Mouse (Mus musculus) limb, embryonic 10.5 days (tissue): Measurements from ENCODE around the gene Inava. TPM values are rescaled to one million over a fixed set of nuclear protein-coding genes. Genes with fewer than 3 reads are reported as not detected.
A peak's percentile ranks its signal among the peaks of the same experiment; 100 is the strongest.

ENCODE experiments used
- DNase-seq: peaks from one replicate; pipeline ENCODE4 v3.0.0-alpha.2; 2017; ENCODE audit warnings: low spot score
- H3K27ac ChIP-seq: fragments of 300-500 bp; sonication (generic); 2 replicates; pipeline ENCODE4 v1.5.1; 2016; ENCODE audit warnings: mild to moderate bottlenecking
- H3K27me3 ChIP-seq: fragments of 300-500 bp; sonication (generic); 2 replicates; pipeline ENCODE4 v1.6.1; 2016; ENCODE audit warnings: low read depth, mild to moderate bottlenecking; ENCODE audit not compliant: poor library complexity, severe bottlenecking
- H3K36me3 ChIP-seq: fragments of 300-500 bp; sonication (generic); 2 replicates; pipeline ENCODE4 v1.6.1; 2016; ENCODE audit warnings: mild to moderate bottlenecking, moderate library complexity
- H3K4me1 ChIP-seq: fragments of 300-500 bp; sonication (generic); 2 replicates; pipeline ENCODE4 v1.6.1; 2016
- H3K4me3 ChIP-seq: fragments of 300-500 bp; sonication (generic); 2 replicates; pipeline ENCODE4 v1.5.1; 2016; ENCODE audit warnings: mild to moderate bottlenecking, moderate library complexity
- H3K9me3 ChIP-seq: fragments of 300-500 bp; sonication (generic); replicated peaks from 2 replicates; pipeline ENCODE4 v1.6.1; 2016; ENCODE audit warnings: mild to moderate bottlenecking
- WGBS: fragments of 180-500 bp; shearing (Covaris S2); methylation state at CpG from one replicate; pipeline ENCODE4 v1.1.7; 2016; 5-methylcytosine and 5-hydroxymethylcytosine counted together
- polyA plus RNA-seq: library from polyadenylated mRNA; unstranded; fragments of >200 nt; fragmentation: Nextera tagmentation; extraction: Ambion mirVana; gene quantifications from 2 replicates; pipeline ENCODE4 v1.2.1, GENCODE M21; 2016

The Inava gene
- polyA plus RNA-seq: 23.6 and 29.2 TPM in 2 replicates

- WGBS: 1% methylated on average over 50 of the region's 51 CpGs
- peak within 1 kb of the TSS; percentile 95 for H3K27ac ChIP-seq
- peaks cover 48% of the 10 kb centered on the region for H3K4me1 ChIP-seq
- no peaks in the 10 kb centered on the region for H3K9me3 ChIP-seq
- peak; percentile 90 for DNase-seq
- no peaks in the 10 kb centered on the region for H3K27me3 ChIP-seq
- H3K36me3 ChIP-seq: no peaks in the 10 kb centered on the region
- H3K4me3 ChIP-seq: peak within 1 kb of the TSS; percentile 79
Measured at GRCm38 (mm10) chr1:136233892-136234594, at the start of gene Inava. Gene Inava (minus strand): TSS chr1:136234264.

DNA sequence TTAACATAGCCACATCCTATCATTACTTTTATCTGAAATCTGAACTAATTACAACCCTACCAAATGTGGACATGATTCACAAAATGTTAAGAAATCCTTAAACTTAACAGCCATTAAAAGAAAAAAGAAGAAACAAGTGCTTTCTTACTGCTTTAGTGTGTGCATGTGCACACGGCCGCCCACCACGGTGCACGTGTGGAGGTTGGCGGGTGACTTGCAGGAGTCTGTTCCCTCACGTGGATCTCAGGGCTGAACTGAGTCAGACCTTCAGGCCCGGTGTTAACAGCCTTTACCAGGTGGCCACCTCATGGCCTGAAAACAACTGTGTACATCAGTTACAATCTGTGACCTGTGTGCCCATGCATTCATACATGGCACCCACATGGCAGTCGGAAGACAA, 43.3 kb upstream of the Inava start:
- Histone ChIP-seq H3K4me1 (no peaks in the 10 kb centered on the region), H3K27ac (no peak overlapping the region), H3K27me3 (no peaks in the 10 kb centered on the region), H3K9me3 (no peaks in the 10 kb centered on the region), H3K4me3 (no peak overlapping the region), H3K36me3 (peaks cover 99% of the 10 kb centered on the region)
- WGBS: 89% methylated on average over 8 of the region's 8 CpGs
- DNase-seq: no peak

DNA sequence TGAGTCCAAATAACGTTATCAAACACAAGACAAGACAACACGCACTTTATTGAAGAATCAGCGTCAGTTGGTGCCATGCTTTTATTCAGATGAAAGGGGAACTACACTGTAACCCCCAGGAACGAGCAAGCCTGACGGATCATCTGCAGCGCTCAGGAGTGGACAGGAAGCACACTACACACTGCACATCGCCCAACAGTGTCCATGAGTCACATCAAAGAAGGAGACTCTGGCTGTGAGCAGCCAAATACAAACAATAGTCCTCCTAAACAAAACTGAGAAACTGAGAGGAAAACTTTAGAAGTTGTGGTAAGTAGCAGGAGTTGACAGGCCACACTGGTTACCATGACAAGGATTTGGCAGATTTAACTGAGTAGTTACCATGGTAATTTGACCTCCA, 34.2 kb upstream of the Inava start:
- Histone ChIP-seq H3K27me3 (peaks cover 6% of the 10 kb centered on the region; the same call in 1 of the 2 replicates), H3K9me3 (no peaks in the 10 kb centered on the region), H3K36me3 (peaks cover 49% of the 10 kb centered on the region), H3K4me3 (no peak overlapping the region), H3K27ac (no peak overlapping the region), H3K4me1 (no peaks in the 10 kb centered on the region)
- no peak for DNase-seq
- 88% methylated on average over 7 of the region's 7 CpGs for WGBS

GRCm38 (mm10) chr1:136266127-136266526, 32.1 kb upstream of the Inava start:
- Histone ChIP-seq H3K36me3 (peaks cover 28% of the 10 kb centered on the region), H3K4me3 (no peak overlapping the region), H3K27me3 (peaks cover 27% of the 10 kb centered on the region), H3K9me3 (no peaks in the 10 kb centered on the region), H3K4me1 (no peaks in the 10 kb centered on the region), H3K27ac (no peak overlapping the region)
- no peak for DNase-seq
- 52% methylated on average over 6 of the region's 6 CpGs for WGBS

DNA sequence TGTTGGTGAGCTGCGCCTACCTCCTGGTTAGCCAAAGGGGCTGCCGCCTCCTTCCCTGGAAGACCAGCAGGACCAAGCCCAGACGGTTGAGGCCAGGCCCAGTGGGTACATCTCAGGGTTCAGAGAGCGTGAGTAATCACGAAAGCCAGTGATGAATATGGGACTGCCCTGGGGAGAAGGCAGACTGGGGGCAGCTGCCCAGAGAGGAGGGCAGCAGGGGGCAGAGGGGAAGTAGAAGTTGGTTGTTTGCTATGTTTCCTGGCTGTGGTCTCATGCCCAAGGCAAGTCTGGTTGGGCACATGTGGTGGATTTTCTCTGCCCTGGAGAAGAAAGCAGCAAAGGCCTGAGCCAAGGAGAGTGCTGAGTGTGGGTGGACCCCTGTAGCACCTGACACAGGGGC, 29.3 kb upstream of the Inava start:
- H3K9me3 ChIP-seq: no peaks in the 10 kb centered on the region
- H3K27ac ChIP-seq: no peak overlapping the region
- DNase-seq: no peak
- peaks cover 54% of the 10 kb centered on the region for H3K27me3 ChIP-seq
- H3K4me3 ChIP-seq: no peak overlapping the region
- peaks cover 15% of the 10 kb centered on the region for H3K4me1 ChIP-seq
- peaks cover 6% of the 10 kb centered on the region for H3K36me3 ChIP-seq
- 86% methylated on average over 5 of the region's 5 CpGs for WGBS

DNA sequence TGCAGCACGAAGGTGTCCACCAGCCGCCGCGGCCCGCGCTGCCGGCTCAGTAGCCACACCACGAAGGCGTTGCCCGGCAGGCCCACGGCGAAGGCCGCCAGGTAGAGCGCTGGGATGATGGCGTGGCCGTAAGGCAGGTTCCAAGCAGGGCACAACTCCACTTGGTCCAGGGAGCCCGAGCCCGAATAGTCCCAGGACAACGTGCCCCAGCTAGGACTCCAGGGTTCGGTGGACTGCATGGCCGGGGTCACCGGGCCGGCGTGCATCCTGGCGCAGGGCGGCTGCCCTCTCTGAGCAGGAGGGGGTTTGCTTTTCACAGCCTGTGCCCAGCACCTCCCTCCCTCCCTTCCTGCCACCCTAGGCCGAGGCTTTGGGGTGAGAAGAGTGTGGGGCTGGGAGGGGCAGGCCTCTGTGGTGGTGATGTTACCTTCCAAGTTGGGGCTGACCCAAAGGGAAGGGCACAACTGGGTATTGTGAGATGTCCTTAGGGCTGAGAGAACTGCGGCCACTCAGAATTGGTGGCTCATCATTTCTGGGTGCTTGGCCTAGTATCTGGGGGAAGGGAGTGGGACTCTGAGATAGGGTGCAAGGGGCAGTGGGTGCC, 26.7 kb upstream of the Inava start, which contains the start of gene Gpr25:
Gene Gpr25 (minus strand): TSS at position 239 of the 604 bp plus-strand sequence.
- Histone ChIP-seq H3K4me1 (peaks cover 18% of the 10 kb centered on the region), H3K4me3 (peak within 1 kb of the TSS; percentile 66), H3K27me3 (peaks cover 80% of the 10 kb centered on the region), H3K9me3 (no peaks in the 10 kb centered on the region), H3K27ac (peak within 1 kb of the TSS; percentile 75), H3K36me3 (no peaks in the 10 kb centered on the region)
- DNase-seq: no peak
- 10% methylated on average over 28 of the region's 28 CpGs for WGBS

- H3K27ac ChIP-seq: peak overlapping the region; percentile 75
- no peaks in the 10 kb centered on the region for H3K36me3 ChIP-seq
- DNase-seq: peak; percentile 73
- peaks cover 87% of the 10 kb centered on the region for H3K27me3 ChIP-seq
- H3K4me1 ChIP-seq: peaks cover 25% of the 10 kb centered on the region
- no peaks in the 10 kb centered on the region for H3K9me3 ChIP-seq
- peak overlapping the region; percentile 66 for H3K4me3 ChIP-seq
- WGBS: 2% methylated on average over 95 of the region's 95 CpGs
Measured at GRCm38 (mm10) chr1:136259893-136260634, 26.0 kb upstream of the Inava start.

DNA sequence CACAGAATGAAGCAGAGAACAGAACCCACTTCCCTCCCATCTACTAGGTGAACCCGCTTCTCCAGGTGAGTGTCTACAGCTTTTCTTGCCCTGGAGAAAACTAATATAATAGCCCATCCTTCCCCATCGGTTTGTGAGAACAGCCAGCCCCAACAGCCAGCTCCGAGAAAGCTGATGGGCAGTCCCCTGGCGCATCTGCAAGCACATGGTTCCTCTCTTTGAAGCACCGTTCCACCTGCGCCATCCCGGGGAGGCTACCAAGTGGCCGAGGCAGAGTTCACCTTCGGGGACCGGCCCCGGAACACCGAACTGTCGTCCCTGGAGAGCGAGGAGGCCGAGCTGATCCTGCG, 25.5 kb upstream of the Inava start:
- H3K27me3 ChIP-seq: peaks cover 89% of the 10 kb centered on the region
- no peak overlapping the region for H3K27ac ChIP-seq
- peak overlapping the region; percentile 66 for H3K4me3 ChIP-seq
- 3% methylated on average over 16 of the region's 16 CpGs for WGBS
- peaks cover 27% of the 10 kb centered on the region for H3K4me1 ChIP-seq
- H3K36me3 ChIP-seq: no peaks in the 10 kb centered on the region
- no peak for DNase-seq
- no peaks in the 10 kb centered on the region for H3K9me3 ChIP-seq

DNA sequence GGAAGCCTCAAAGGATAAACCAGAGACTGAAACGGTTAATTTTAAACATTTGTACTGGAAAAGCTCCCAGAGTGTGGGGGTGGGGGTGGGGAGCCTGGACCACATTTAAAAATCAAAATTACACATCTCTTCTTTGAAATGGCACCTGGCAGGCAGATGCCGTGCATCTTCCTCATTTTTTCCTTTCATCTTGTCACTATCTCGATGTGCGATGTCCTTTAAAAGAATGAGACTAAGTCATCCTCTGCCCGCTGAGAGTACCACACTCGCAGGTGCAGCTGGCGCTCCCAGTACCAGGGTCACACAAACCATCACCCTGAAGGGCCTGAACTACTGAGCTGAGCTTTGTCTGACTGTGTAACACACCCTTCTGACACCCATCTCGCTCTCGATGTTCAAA, 24.4 kb upstream of the Inava start:
- H3K36me3 ChIP-seq: no peaks in the 10 kb centered on the region
- no peak overlapping the region for H3K27ac ChIP-seq
- no peaks in the 10 kb centered on the region for H3K9me3 ChIP-seq
- H3K27me3 ChIP-seq: peaks cover 86% of the 10 kb centered on the region
- no peak overlapping the region for H3K4me3 ChIP-seq
- H3K4me1 ChIP-seq: peaks cover 27% of the 10 kb centered on the region
- DNase-seq: no peak
- 79% methylated on average over 9 of the region's 9 CpGs for WGBS

- no peak for DNase-seq
- Histone ChIP-seq H3K27me3 (peaks cover 58% of the 10 kb centered on the region), H3K27ac (no peak overlapping the region), H3K4me1 (peaks cover 24% of the 10 kb centered on the region), H3K4me3 (no peak overlapping the region), H3K9me3 (no peaks in the 10 kb centered on the region), H3K36me3 (no peaks in the 10 kb centered on the region)
- WGBS: 35% methylated on average over 8 of the region's 8 CpGs
Measured at GRCm38 (mm10) chr1:136255657-136256056, 21.6 kb upstream of the Inava start.

DNA sequence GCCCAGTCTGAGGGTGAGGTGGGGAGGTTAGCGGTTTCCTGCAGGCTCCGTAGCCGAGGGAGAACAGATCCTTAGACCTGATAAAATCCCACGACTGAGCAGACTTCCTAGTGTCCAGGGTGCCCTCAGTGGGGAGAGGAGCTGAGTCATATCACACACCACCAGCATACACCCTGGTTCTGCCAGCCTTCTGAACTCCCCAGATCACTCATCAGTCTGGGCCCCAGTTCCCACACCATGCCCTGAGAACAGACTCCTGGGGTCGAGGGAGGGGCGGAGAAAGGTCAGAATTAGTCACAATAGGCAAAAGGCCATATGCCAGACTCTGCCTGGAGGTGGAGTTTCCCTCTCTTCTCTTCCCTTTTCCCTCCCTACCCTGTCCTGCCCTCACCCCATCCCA, 21.1 kb upstream of the Inava start:
- no peak overlapping the region for H3K27ac ChIP-seq
- H3K4me3 ChIP-seq: no peak overlapping the region
- H3K36me3 ChIP-seq: no peaks in the 10 kb centered on the region
- WGBS: 35% methylated on average over 6 of the region's 6 CpGs
- DNase-seq: no peak
- no peaks in the 10 kb centered on the region for H3K9me3 ChIP-seq
- peaks cover 19% of the 10 kb centered on the region for H3K4me1 ChIP-seq
- H3K27me3 ChIP-seq: peaks cover 53% of the 10 kb centered on the region

- DNase-seq: no peak
- Histone ChIP-seq H3K27me3 (peaks cover 47% of the 10 kb centered on the region), H3K36me3 (no peaks in the 10 kb centered on the region), H3K9me3 (no peaks in the 10 kb centered on the region), H3K4me1 (peaks cover 13% of the 10 kb centered on the region), H3K4me3 (no peak overlapping the region), H3K27ac (no peak overlapping the region)
- WGBS: 88% methylated on average over 10 of the region's 10 CpGs
Measured at GRCm38 (mm10) chr1:136254503-136255065, 20.5 kb upstream of the Inava start.

DNA sequence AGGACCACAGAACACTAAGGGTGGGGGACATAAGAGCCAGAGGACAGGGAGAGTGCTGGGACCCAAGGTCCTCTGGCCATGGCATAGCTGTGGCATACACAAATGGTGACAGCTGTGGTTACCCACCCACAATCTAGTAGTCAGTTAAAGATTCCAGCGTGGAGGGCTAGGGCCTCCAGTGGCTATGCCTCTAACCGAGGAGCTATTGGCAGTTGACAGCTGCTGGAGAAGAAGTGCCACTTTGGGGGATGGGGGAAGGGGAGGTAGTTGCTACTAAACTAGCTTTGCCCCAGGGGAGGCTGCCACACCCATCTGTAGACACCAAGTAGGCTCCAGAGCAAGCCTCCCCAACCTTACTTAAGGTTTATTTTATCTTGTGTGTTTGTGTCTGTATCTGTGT, 19.4 kb upstream of the Inava start:
- WGBS: 13% methylated on average over 2 of the region's 2 CpGs

More for the DNA sequence above, 19.4 kb upstream of the Inava start:
- Histone ChIP-seq H3K36me3 (no peaks in the 10 kb centered on the region), H3K4me3 (no peak overlapping the region), H3K4me1 (peaks cover 12% of the 10 kb centered on the region), H3K9me3 (no peaks in the 10 kb centered on the region), H3K27me3 (peaks cover 36% of the 10 kb centered on the region), H3K27ac (no peak overlapping the region)
- no peak for DNase-seq
